Mouse (Mus musculus): ENCODE data around the gene Aff3.

GRCm38 (mm10) chr1:38565295-38565777 is 99.4 kb downstream of the Aff3 start:
- TF ChIP-seq CTCF (IDR thresholded peaks at IDR 0.05; ENCODE audit: insufficient read depth, low read length) (no peak), POLR2A (IDR thresholded peaks at IDR 0.05; ENCODE audit: borderline replicate concordance, extremely low read depth, low read depth, low read length) (no peak)

Measured in lung, adult 2 months (tissue).